Mouse (Mus musculus) testis, postnatal 14 days (tissue): ENCODE measurements around the gene Slc9a9.

ENCODE experiments used
- DNase-seq: peaks from one replicate; pipeline ENCODE4 v3.0.0; 2021; ENCODE audit warnings: low spot score

The Slc9a9 gene

GRCm38 (mm10) chr9:95208681-95209080 is 539.0 kb downstream of the Slc9a9 start:
- no peak for DNase-seq

GRCm38 (mm10) chr9:95220009-95220408 is 550.3 kb downstream of the Slc9a9 start:
- DNase-seq, result no peak

GRCm38 (mm10) chr9:95221310-95221709 is 551.6 kb downstream of the Slc9a9 start:
- no peak for DNase-seq

- no peak for DNase-seq
These were observed 557.3 kb downstream of the Slc9a9 start for GRCm38 (mm10) chr9:95226986-95227385.

- DNase-seq, result no peak
These were observed 558.4 kb downstream of the Slc9a9 start for GRCm38 (mm10) chr9:95228123-95228522.

- DNase-seq, result no peak
These were observed 559.4 kb downstream of the Slc9a9 start for GRCm38 (mm10) chr9:95229147-95229546.

GRCm38 (mm10) chr9:95239900-95240299 is 570.2 kb downstream of the Slc9a9 start:
- no peak for DNase-seq

- DNase-seq, result no peak
These were observed 573.0 kb downstream of the Slc9a9 start for GRCm38 (mm10) chr9:95242628-95243195.

- DNase-seq, result no peak
These were observed 584.5 kb downstream of the Slc9a9 start for GRCm38 (mm10) chr9:95254162-95254561.

GRCm38 (mm10) chr9:95255844-95256243 is 586.1 kb downstream of the Slc9a9 start:
- DNase-seq, result no peak

GRCm38 (mm10) chr9:95256680-95257316 is 587.1 kb downstream of the Slc9a9 start:
- no peak for DNase-seq

GRCm38 (mm10) chr9:95262851-95263250 is 593.1 kb downstream of the Slc9a9 start:
- no peak for DNase-seq

- DNase-seq, result no peak
These were observed 594.3 kb downstream of the Slc9a9 start for GRCm38 (mm10) chr9:95263867-95264509.

- no peak for DNase-seq
These were observed 596.5 kb downstream of the Slc9a9 start for GRCm38 (mm10) chr9:95266179-95266578.

- DNase-seq, result no peak
These were observed 597.2 kb downstream of the Slc9a9 start for GRCm38 (mm10) chr9:95266924-95267323.

- no peak for DNase-seq
These were observed 610.1 kb downstream of the Slc9a9 start for GRCm38 (mm10) chr9:95279590-95280344.
